Mouse (Mus musculus): ENCODE results near the gene Plekhd1. TPM values are rescaled to one million over a fixed set of nuclear protein-coding genes. Genes with fewer than 3 reads are reported as not detected.

The Plekhd1 gene
- under 1 TPM; 0.21 to 0.78 TPM for total RNA-seq (2021)
- long read RNA-seq, experiment 1, partial matches to known transcripts = 0 of 1 reads
- long read RNA-seq, experiment 1, other reads (novel, unspliced or antisense) = 1 of 1 reads
- long read RNA-seq, experiment 2 = 0 reads

DNA sequence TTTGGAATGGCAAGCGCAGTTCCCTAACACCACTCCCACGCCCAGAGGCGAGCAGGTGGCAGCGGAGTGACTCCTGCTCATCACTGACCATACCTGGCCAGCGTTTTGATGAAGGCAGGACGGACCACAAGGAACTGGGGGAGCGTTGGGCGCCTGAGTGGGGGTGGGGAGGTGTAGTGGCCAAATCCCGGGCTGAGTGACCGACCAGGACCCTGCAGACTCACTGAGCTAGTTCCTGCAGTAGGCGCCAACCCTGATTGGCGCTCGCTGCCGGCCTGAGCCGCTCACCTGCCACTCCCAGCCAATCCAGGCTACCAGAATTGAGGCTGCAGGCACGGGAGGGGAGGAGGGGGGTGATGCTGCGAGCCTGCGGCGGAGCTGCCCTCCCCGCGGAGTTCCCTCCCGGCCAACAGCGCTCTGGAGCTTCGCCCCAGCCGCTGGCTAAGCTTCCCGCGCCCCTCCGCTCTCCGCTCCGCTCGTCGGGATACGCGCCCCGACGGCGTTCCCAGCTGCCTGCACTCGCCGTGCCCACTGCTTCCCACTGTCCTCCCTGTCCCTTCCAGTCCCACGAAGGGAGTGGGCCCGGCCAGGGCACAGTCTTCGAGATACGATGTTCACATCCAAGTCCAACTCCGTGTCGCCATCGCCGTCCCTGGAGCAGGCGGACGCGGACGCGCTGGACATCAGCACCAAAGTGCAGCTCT lies at the start of gene Plekhd1:
Plekhd1 (plus strand) TSS at position 323 of the 704 bp plus-strand sequence.
- DNase-seq (ENCODE audit: low spot score in 2 of 2) = peak in 1 of 2 experiments; percentile 25

DNA sequence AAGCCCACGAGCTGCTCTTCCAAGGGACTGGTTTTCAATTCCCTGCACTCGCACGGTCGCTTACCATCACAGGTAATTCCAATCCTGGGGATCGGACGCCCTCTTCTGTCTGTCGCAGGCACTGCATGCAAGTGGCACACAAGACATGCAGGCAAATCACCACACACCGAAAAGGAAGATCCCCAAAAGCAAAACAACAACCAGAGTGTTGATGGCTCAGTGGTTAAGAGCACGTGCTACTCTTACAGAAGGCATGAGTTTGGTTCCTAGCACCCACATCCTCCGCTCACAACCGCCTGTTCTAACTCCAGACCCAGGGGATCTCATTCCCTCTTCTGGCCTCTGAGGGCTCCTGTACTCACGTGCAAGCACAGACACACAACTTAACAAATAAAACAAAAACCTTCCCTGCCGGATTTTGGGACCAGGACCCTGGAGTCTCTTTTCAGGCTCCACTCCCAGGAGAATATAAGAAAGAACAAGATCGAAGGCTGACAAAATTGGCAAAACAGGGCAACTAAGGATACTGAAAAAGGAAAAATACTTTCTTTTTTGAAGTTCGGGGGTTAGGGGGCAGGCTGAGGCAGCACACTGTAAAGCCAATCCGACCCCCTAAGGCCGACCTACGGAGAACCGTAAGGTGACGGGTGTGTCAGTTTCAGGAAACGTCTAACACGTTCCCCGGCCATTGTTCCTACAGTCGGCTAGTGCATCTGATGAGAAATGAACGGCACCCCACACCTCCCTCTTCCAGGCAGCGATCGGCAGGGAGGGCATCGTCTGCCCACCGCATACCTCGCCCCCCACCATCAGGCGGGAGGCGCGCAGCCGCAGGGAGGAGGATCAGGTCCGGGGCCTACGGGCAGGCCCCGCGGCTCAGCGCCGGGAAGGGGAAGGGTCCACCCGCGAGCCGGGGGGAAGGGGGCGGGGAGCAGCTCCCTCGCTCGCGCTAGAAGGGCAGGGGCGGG lies 49.4 kb upstream of the Plekhd1 start:
- DNase-seq (ENCODE audit: low spot score in 2 of 2) = peak in 1 of 2 experiments; percentile 28

GRCm38 (mm10) chr12:80643693-80644505 lies 48.5 kb upstream of the Plekhd1 start, which contains the start of the genes Slc39a9 and Erh:
Gene Slc39a9 (plus strand): TSS chr12:80643883.
Gene Erh (minus strand): TSS chr12:80644341.
- peak; percentile 78 to 93 for DNase-seq (ENCODE audit: low spot score in 2 of 2)

DNA sequence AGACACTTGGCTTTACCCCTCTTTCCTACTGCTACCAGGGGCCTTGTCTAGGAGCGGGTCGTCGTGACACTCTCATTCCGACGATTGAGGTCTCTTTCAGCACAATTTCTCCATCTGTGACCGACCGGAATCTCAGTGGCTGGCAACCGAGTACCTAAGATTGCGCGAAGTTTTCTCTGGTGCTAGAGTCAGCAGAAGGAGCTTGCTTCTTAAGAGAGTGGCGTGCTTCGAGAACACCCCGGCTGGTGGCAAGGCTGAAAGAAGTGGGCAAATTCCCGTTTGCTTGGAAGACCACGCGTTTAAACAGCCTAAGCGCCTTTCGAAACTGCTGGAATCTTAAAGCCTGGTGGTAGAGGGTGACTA lies 47.9 kb upstream of the Plekhd1 start:
- no peak for DNase-seq (ENCODE audit: low spot score in 2 of 2)

DNA sequence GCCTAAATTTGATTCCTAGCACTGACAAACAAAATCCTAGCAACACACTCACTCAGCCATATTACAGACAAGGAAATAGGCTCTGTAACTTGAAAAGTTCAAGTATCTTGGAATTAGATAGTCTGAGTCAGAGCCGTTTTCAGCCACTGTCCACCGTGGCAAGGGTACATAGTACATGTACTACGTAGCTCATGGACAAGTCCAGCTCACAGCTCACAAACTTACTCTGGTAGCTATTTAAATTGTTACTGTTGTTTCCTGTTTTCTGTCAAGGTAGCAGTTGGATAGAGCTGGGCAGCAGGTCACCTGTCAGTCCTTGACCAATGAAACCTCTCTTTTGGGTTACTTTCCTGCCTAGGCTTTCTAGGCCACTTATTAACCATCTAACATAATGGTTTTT lies 46.0 kb upstream of the Plekhd1 start:
- DNase-seq (ENCODE audit: low spot score in 2 of 2) = no peak

- DNase-seq (ENCODE audit: low spot score in 2 of 2) = peak in 1 of 2 experiments; percentile 16
Observed at GRCm38 (mm10) chr12:80653951-80654658, 38.3 kb upstream of the Plekhd1 start.

DNA sequence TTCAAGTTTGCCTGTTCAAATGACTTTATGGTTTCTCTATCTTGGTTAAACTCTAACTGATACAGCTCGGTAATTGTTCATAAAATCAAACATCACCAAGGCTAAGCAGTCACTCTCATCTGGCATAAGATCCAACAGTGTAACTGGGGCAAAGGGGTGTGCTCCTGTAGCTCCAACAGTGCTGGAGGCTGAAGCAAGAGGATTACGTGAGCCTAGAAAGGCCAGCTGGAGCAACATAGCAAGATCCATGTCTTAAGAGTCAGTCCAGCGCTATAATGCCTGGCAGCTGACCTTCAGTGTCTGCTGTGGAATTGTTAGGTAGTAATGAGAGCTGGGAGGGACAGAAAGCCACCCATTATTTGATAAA lies 37.7 kb upstream of the Plekhd1 start:
- DNase-seq (ENCODE audit: low spot score in 2 of 2) = no peak

- DNase-seq (ENCODE audit: low spot score in 2 of 2) = no peak
Observed at GRCm38 (mm10) chr12:80658661-80659060, 33.7 kb upstream of the Plekhd1 start.

DNA sequence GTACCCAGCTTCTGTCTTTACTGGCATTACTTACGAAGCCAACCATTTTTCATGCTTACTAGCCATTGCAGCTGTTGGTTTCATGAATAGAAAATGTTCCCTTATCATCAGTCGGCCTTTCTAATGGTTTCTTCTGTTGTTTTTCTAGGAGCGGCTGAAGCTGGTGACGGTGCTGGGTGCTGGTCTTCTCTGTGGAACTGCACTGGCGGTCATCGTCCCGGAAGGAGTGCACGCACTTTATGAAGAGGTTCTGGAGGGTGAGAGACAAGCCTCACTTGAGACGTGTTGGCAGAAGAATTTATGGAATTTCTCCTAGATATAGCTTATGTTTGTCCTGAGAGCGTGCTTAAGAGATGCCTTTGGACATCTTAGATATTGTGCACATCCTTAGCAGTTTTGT lies 30.1 kb upstream of the Plekhd1 start:
- DNase-seq (ENCODE audit: low spot score in 2 of 2) = no peak

DNA sequence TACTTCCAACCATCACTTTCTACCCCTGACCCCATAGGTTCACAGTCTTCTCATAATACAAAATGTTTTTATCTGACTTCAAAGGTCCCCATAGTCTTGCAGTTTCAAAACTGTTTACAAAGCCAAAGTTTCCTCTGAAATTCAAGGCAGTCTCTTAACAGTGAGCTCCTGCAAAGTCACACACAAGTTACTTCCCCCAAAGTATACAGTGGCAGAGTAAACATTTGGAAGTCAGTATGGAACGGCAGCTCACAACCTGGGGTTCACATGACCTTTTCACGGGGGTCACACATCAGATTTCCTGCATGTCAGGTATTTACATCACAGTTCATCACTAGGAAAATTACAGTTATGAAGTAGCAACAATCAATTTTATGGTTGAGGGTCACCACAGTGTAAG lies 28.5 kb upstream of the Plekhd1 start:
- no peak for DNase-seq (ENCODE audit: low spot score in 2 of 2)

- no peak for DNase-seq (ENCODE audit: low spot score in 2 of 2)
Observed at GRCm38 (mm10) chr12:80668391-80668790, 24.0 kb upstream of the Plekhd1 start.

DNA sequence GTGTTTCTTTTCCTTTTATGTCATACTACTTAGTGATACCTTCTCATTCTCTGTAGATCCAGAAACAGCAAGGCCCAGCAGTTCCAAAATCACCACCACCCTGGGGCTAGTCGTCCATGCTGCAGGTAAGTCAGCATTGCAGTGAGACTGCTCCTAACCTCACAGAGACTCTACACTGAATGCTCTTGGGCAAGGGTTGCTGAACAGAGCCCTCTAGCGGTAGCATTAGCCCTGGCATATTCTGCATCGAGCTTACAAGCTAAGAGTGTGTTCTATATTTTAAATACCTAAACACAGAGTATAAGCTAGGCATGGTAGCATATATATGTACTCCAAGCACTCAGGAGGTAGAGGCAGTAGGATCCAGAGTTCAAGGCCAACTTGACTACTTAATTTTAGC lies 19.2 kb upstream of the Plekhd1 start:
- peak in 1 of 2 experiments; percentile 37 for DNase-seq (ENCODE audit: low spot score in 2 of 2)

GRCm38 (mm10) chr12:80681340-80681739 lies 11.1 kb upstream of the Plekhd1 start:
- no peak for DNase-seq (ENCODE audit: low spot score in 2 of 2)

DNA sequence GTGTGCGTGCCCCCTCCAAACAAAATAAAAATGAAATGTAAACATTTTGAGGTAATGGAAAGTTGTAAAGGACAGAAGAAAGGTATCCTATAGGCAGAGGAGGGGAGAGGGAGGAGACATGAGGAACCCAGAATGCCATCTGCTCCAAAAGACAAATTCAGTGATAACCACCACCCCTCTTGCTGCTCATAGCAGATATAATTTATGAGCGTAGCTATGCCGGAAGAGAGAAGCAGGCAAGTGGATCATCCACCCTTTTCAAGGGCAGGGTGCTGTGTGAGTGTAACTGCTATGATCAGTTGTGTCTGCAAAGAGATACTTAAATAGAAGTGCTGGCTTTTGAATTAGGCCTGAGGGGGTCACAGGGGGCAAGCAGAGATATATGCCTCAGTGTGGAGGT lies 8.8 kb upstream of the Plekhd1 start:
- DNase-seq (ENCODE audit: low spot score in 2 of 2) = no peak

DNA sequence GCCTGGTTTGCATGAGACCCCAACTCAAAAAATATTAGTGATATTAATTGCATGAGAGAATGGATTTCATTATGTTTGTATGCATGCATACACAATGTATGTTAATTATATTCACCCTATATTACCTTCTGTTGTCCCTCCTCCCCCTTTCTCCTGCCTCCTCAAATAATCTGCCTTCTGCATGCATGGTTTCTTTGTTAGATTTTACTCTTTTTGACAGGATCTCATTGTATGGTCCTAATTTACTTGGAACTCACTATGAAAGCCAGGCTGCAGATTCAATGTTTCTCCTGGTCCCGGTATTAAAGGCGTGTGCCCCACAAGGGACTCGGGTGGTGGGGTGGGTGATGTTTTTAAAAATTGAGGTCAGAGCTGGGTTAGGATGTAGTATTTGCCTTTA lies 8.1 kb upstream of the Plekhd1 start:
- DNase-seq (ENCODE audit: low spot score in 2 of 2) = no peak

DNA sequence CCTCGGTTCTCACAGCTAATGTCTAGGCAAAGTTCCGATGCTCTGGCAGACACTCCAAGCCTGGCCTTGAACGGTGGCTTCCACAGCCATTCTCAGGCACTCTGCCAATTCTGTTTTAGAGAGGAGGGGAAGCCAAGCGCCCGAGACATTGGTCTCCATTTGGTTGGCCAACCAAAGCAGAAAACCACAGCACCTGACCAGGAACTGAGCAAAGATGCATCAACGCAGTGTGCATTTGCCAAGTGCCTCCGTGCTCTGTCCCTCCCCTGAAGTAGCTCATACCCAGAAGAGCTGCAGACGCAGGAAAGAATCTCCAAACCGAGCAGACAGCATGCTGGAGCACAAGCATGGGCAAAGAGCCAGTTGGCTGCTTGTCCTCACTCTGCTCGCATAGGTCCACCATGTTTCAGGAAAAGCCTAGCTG lies 4.6 kb upstream of the Plekhd1 start:
- DNase-seq (ENCODE audit: low spot score in 2 of 2) = peak in 1 of 2 experiments; percentile 34

DNA sequence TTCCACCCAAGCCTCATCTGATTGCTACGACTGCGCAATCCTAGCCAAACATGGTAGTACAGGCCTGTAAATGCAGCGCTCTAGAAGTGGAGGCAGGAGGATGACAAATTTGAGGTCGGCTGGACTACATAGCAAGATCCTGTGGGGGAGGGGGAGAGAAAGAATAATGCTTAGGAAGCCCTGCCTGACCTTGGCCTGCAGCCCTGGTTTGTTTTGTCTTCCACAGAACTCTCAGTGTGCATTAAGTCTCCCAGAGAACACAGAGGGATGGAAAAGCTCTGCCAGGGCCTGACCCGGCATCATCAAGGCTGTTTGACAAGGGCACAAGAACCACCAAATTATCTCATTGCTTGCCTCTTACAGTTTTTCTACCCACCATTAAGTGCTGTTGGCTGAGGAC lies 2.7 kb upstream of the Plekhd1 start:
- DNase-seq (ENCODE audit: low spot score in 2 of 2) = no peak

GRCm38 (mm10) chr12:80691671-80692091 lies 710 bp upstream of the Plekhd1 start:
- no peak for DNase-seq (ENCODE audit: low spot score in 2 of 2)

GRCm38 (mm10) chr12:80693700-80694099 lies 1.3 kb downstream of the Plekhd1 start:
- DNase-seq (ENCODE audit: low spot score in 2 of 2) = no peak

GRCm38 (mm10) chr12:80695004-80695403 lies 2.6 kb downstream of the Plekhd1 start:
- no peak for DNase-seq (ENCODE audit: low spot score in 2 of 2)
